Mouse (Mus musculus) ES-E14 (cell line): Measurements from ENCODE around the gene Fam189a1. TPM values are rescaled to one million over a fixed set of nuclear protein-coding genes. Genes with fewer than 3 reads are reported as not detected.

Experiments used
- DNase-seq: peaks from one replicate; pipeline ENCODE4 v3.0.0-alpha.2; 2013; ENCODE audit warnings: low read depth, low spot score
- H3K27ac ChIP-seq: 2 replicates; pipeline ENCODE4 v1.5.1; 2012; ENCODE audit warnings: low read depth, mild to moderate bottlenecking, low read length, moderate library complexity, mixed read lengths; ENCODE audit not compliant: poor library complexity, insufficient read depth, severe bottlenecking
- H3K36me3 ChIP-seq: 2 replicates; pipeline ENCODE4 v1.6.1; 2012; ENCODE audit warnings: mild to moderate bottlenecking, low read length, moderate library complexity, mixed read lengths; ENCODE audit not compliant: control insufficient read depth, poor library complexity, insufficient read depth, severe bottlenecking
- H3K4me1 ChIP-seq, 2 experiments: fragments of 150-350 bp in 1 of 2; sonication (generic) in 1 of 2; 2 replicates each; pipeline ENCODE4 v1.6.1; 2012; ENCODE audit warnings: low read length in 2 of 2, mild to moderate bottlenecking in 1 of 2, mixed read lengths in 1 of 2; ENCODE audit not compliant: control insufficient read depth in 2 of 2, insufficient read depth in 2 of 2, poor library complexity in 1 of 2
- H3K4me3 ChIP-seq, 2 experiments: fragments of 150-350 bp in 1 of 2; sonication (generic) in 1 of 2; 2 replicates each; pipeline ENCODE4 v1.5.1; 2012; ENCODE audit warnings: low read length in 2 of 2, low read depth in 1 of 2, mild to moderate bottlenecking in 1 of 2, mixed read lengths in 1 of 2; ENCODE audit not compliant: insufficient read depth in 1 of 2, poor library complexity in 1 of 2, severe bottlenecking in 1 of 2
- H3K9ac ChIP-seq: 2 replicates; pipeline ENCODE4 v1.6.1; 2012; ENCODE audit warnings: low read depth, mild to moderate bottlenecking, low read length, mixed read lengths; ENCODE audit not compliant: poor library complexity, insufficient read depth, severe bottlenecking
- H3K9me3 ChIP-seq: fragments of 150-350 bp; sonication (generic); 2 replicates; pipeline ENCODE4 v1.6.1; 2012; ENCODE audit warnings: low read depth, mild to moderate bottlenecking, low read length; ENCODE audit not compliant: control insufficient read depth, insufficient read depth
- CHD2 ChIP-seq: IDR thresholded peaks from 2 replicates; pipeline ENCODE4 v1.6.1; 2014; ENCODE audit warnings: mild to moderate bottlenecking, low read depth, low read length, inconsistent platforms
- HCFC1 ChIP-seq: IDR thresholded peaks from 2 replicates; pipeline ENCODE4 v1.6.1; 2012; ENCODE audit warnings: low read length, inconsistent platforms, borderline replicate concordance; ENCODE audit not compliant: insufficient read depth
- MAFK ChIP-seq: IDR thresholded peaks from 2 replicates; pipeline ENCODE4 v1.6.1; 2014; ENCODE audit warnings: mild to moderate bottlenecking, low read depth, low read length, inconsistent platforms; ENCODE audit not compliant: insufficient read depth
- ZC3H11A ChIP-seq: IDR thresholded peaks from 2 replicates; pipeline ENCODE4 v1.6.1; 2012; ENCODE audit warnings: low read depth, mild to moderate bottlenecking, inconsistent platforms, low read length, borderline replicate concordance
- ZNF384 ChIP-seq: IDR thresholded peaks from 2 replicates; pipeline ENCODE4 v1.6.1; 2012; ENCODE audit warnings: low read depth, low read length, inconsistent platforms
- in situ Hi-C, 2 experiments: fragments of 600-800 bp; cut with MboI; formaldehyde crosslinking; loops; one replicate each; pipeline ENCODE4 v1.15.1; 2025; ENCODE audit warnings: low sequenced_read_pairs in 2 of 2, inconsistent platforms in 1 of 2; ENCODE audit not compliant: unreplicated experiment in 2 of 2
- total RNA-seq: library from RNA; depleted of rRNA; stranded (reverse); fragments of 300-350 nt; gene quantifications from 2 replicates; pipeline ENCODE4 v1.2.3, GENCODE M21; 2012

The Fam189a1 gene
- total RNA-seq, 1 experiment = 0.67 TPM

DNA sequence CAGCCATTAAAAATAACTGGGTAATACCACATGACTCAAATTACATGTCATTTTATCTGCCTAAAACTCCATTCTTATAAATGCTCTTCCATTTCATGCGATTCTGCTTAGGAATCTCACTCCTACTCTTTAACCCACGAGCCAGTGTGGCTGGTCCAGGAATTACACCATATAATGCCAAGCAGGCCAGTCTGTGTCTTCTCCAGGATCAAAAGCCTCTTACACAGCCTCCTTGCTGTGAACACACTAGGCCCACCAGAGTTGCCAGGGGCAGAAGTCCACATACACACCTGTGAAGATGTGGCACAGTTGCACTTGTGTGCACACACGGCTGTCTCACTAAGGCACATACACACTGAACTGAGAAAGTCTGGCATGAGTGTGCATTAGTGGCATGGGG is 50.8 kb downstream of the Fam189a1 start:
- H3K4me1 ChIP-seq = no peaks in the 10 kb centered on the region
- in situ Hi-C loops = no loop called here
- H3K9me3 ChIP-seq = no peaks in the 10 kb centered on the region
- H3K27ac ChIP-seq = no peak overlapping the region
- no peaks in the 10 kb centered on the region for H3K36me3 ChIP-seq
- no peak for DNase-seq
- TF ChIP-seq HCFC1 (no peak), ZNF384 (no peak), MAFK (no peak), CHD2 (no peak), ZC3H11A (no peak)
- no peak overlapping the region for H3K4me3 ChIP-seq
- H3K9ac ChIP-seq = no peak overlapping the region

DNA sequence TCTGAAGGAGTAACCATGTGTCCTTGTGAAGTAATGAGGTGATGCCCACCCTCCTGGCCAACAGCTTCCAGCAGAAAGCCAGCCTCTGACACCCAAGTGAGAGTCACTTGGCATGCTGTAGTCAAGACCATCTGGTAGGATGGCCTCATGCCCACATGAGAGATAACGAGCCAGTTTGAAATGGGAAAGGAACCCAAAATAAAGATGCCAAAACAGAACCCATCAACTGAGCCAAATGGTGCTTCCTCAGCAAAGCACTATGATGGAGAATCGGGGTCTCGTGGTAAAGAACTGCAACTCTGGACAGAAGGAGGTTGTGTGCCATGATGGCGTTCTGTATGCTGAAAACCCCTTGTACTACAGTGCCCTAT is 51.3 kb downstream of the Fam189a1 start:
- Histone ChIP-seq H3K4me3 (no peak overlapping the region), H3K9me3 (no peaks in the 10 kb centered on the region), H3K4me1 (no peaks in the 10 kb centered on the region), H3K27ac (no peak overlapping the region), H3K36me3 (no peaks in the 10 kb centered on the region), H3K9ac (no peak overlapping the region)
- TF ChIP-seq CHD2 (no peak), ZC3H11A (no peak), MAFK (no peak), HCFC1 (no peak), ZNF384 (no peak)
- in situ Hi-C loops = no loop called here
- DNase-seq = no peak

DNA sequence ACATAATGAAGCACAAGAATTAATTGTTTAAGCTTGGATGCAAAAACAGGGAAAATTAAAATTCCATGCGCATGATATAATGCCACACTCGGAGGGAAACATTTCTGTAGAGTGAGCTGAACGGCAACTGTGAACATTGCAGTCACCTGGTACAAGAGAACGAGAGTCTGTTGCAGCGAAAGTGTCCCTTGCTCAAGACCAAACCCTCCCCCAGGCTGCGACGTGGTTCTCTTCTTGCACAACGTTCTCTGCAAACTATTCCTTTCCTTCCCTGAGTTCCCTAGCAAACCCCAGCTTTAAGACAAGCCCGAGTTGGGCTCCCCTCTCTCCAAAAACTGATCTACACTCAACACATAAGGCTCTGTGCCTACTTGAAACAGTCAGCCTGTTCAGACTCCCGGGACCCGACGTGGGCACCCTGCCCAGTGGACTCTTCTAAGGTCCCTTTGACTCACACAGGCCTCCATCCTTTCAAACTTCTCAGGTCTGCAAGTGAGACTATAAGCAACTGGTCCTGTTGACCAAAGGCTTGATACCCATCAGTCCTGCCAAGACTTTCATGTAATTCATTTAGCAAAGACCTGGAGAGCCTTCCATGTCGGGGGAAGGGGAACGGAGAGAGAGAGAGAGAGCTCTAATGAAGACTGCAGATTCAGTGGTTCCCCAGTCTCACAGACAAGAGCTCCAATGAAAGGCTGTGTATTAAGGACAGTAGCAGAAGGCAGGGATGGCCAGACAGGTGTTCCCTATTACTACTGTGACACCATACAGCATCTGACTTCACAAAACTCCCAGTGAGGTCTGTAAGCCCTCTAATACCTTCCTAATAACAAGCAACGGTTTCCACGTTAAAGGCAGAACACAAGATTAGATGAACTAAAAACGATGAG is 51.9 kb downstream of the Fam189a1 start:
- DNase-seq = no peak
- TF ChIP-seq ZC3H11A (no peak), MAFK (no peak), ZNF384 (no peak), CHD2 (no peak), HCFC1 (no peak)
- Histone ChIP-seq H3K36me3 (no peaks in the 10 kb centered on the region), H3K4me1 (no peaks in the 10 kb centered on the region), H3K4me3 (no peak overlapping the region), H3K9ac (no peak overlapping the region), H3K27ac (no peak overlapping the region), H3K9me3 (no peaks in the 10 kb centered on the region)
- in situ Hi-C loops = no loop called here

DNA sequence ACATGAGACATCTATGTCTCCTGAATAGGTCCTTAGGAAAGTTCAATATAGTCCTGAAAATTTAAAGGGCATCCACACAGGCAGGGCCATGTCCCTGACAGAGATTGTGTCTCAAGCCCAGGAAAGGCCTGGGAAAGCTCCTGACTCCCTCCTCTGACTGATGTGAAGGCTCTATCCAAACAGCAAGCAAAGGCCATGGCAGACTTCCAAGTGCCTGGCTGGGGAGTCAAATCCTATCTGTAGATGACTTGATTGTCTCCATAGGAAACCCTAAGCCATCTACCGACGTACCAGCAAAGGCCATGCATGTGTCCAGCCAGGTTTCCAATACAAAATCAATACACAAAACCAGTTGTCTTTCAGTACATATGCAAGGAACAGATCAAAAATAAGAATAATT is 54.7 kb downstream of the Fam189a1 start:
- TF ChIP-seq ZNF384 (no peak), MAFK (no peak), HCFC1 (no peak), ZC3H11A (no peak), CHD2 (no peak)
- Histone ChIP-seq H3K4me3 (no peak overlapping the region), H3K9ac (no peak overlapping the region), H3K36me3 (no peaks in the 10 kb centered on the region), H3K4me1 (no peaks in the 10 kb centered on the region), H3K27ac (no peak overlapping the region), H3K9me3 (no peaks in the 10 kb centered on the region)
- no peak for DNase-seq
- in situ Hi-C loops = no loop called here

DNA sequence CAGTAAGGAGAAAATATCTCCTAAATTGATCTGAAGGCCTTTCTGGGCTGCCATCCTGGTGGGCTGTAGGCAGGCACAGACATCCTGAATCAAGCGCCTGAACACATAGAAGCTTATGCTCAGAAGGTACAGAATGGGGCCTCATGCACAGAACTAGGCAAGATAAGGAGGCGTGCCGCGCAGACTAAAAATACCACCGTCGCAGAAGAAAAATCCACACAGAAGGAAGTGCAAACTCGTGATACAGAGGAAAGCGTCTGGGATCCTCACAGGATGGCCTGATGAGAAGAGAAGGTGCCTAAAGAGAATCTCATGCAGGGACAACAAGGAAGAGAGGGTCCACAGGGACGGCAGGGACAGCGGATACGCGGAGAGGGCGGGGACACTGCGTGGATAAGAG is 58.7 kb downstream of the Fam189a1 start:
- H3K4me3 ChIP-seq = no peak overlapping the region

More for the DNA sequence above, 58.7 kb downstream of the Fam189a1 start:
- Histone ChIP-seq H3K9me3 (no peaks in the 10 kb centered on the region), H3K27ac (no peak overlapping the region), H3K9ac (no peak overlapping the region), H3K4me1 (no peaks in the 10 kb centered on the region), H3K36me3 (no peaks in the 10 kb centered on the region)
- no peak for DNase-seq
- TF ChIP-seq ZNF384 (no peak), ZC3H11A (no peak), CHD2 (no peak), HCFC1 (no peak), MAFK (no peak)
- in situ Hi-C loops = no loop called here
